Mouse (Mus musculus) intestine, embryonic 16.5 days (tissue): ENCODE results near the gene Sik3. TPM values are rescaled to one million over a fixed set of nuclear protein-coding genes. Genes with fewer than 3 reads are reported as not detected.

ENCODE experiments used
- ATAC-seq: fragments of 200-750 bp; cut with Nextera tagmentation; 2 replicates; pipeline ENCODE4 v1.8.0; 2017; ENCODE audit warnings: moderate TSS enrichment, moderate library complexity
- H3K27ac ChIP-seq: fragments of 300-500 bp; sonication (generic); 2 replicates; pipeline ENCODE4 v1.5.1; 2014; ENCODE audit warnings: mild to moderate bottlenecking, low read length
- H3K27me3 ChIP-seq: fragments of 300-500 bp; sonication (generic); replicated peaks from 2 replicates; pipeline ENCODE4 v1.6.1; 2014; ENCODE audit warnings: low read length, control low read depth, mixed read lengths; ENCODE audit not compliant: control insufficient read depth, insufficient read depth
- H3K36me3 ChIP-seq: fragments of 300-500 bp; sonication (generic); 2 replicates; pipeline ENCODE4 v1.6.1; 2014; ENCODE audit warnings: low read length, control low read depth; ENCODE audit not compliant: control insufficient read depth, insufficient read depth
- H3K4me1 ChIP-seq: fragments of 300-500 bp; sonication (generic); 2 replicates; pipeline ENCODE4 v1.6.1; 2014; ENCODE audit warnings: low read length, control low read depth, mixed read lengths; ENCODE audit not compliant: control insufficient read depth, insufficient read depth
- H3K4me2 ChIP-seq: fragments of 300-500 bp; sonication (generic); 2 replicates; pipeline ENCODE4 v1.6.1; 2014; ENCODE audit warnings: low read depth, low read length, control low read depth
- H3K4me3 ChIP-seq: fragments of 300-500 bp; sonication (generic); 2 replicates; pipeline ENCODE4 v1.5.1; 2014; ENCODE audit warnings: mild to moderate bottlenecking, low read length
- H3K9ac ChIP-seq: fragments of 300-500 bp; sonication (generic); 2 replicates; pipeline ENCODE4 v1.6.1; 2014; ENCODE audit warnings: low read depth, low read length
- H3K9me3 ChIP-seq: fragments of 300-500 bp; sonication (generic); 2 replicates; pipeline ENCODE4 v1.6.1; 2016; ENCODE audit warnings: low read length, control low read depth; ENCODE audit not compliant: control insufficient read depth
- WGBS: fragments of 180-500 bp; shearing (Covaris S2); extraction: QIAGEN DNeasy Blood & Tissue Kit; methylation state at CpG from one replicate; pipeline ENCODE4 v1.1.7; 2014; 5-methylcytosine and 5-hydroxymethylcytosine counted together
- polyA plus RNA-seq: library from polyadenylated mRNA; unstranded; fragments of >200 nt; fragmentation: Nextera tagmentation; extraction: Ambion mirVana; gene quantifications from 2 replicates; pipeline ENCODE4 v1.2.1, GENCODE M21; 2015

The Sik3 gene
- polyA plus RNA-seq, 1 experiment from 2014 or later, result 5.2 TPM

DNA sequence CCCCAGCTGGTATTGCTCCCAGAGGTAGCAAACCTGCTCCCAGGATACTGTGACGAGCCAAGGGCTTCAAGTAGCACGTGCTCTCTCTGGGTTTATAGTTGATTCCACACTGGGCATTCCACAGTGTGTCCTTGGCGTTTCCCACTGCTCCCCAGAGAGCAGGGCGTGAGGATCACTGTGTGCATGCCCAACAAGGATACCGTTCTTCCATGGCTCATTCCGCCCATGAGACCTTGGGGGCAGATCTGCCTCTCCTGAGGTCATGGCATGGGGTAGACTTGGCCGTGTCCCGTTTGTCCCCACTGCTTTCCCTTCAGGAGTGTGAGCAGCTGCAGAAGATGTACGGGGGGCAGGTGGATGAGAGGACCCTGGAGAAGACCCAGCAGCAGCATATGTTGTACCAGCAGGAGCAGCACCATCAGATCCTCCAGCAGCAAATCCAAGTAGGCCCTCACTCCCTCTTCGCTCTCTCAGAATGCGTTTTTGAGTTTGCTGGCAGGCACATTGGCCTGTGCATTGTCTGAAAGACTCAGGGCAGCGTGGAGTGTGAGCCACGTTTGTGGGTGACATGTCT lies 195.9 kb downstream of the Sik3 start:
- Histone ChIP-seq H3K9ac (no peak overlapping the region), H3K4me2 (no peak overlapping the region), H3K9me3 (no peaks in the 10 kb centered on the region), H3K4me1 (peaks cover 17% of the 10 kb centered on the region), H3K27ac (no peak overlapping the region), H3K4me3 (no peak overlapping the region), H3K36me3 (peaks cover 14% of the 10 kb centered on the region), H3K27me3 (no peaks in the 10 kb centered on the region)
- 84% methylated on average over 13 of the region's 13 CpGs for WGBS
- no peak for ATAC-seq

DNA sequence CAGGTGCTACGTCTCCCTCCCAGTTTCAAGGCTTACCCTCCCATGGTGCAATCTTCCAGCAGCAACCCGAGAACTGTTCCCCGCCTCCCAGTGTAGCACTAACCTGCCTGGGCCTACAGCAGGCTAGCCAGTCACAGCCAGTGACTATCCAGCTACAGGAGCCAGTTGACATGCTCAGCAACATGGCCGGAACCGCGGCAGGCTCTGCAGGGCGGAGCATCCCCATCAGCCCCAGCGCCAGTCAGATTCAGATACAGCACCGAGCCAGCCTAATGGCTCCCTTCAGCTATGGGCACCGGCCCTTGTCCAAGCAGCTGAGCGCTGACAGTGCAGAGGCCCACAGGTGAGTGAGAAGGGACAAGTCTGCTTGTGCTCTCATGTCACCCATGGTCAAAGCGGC lies 197.9 kb downstream of the Sik3 start:
- ATAC-seq, result no peak
- Histone ChIP-seq H3K9me3 (no peaks in the 10 kb centered on the region), H3K27ac (no peak overlapping the region), H3K36me3 (peaks cover 10% of the 10 kb centered on the region), H3K4me2 (no peak overlapping the region), H3K27me3 (no peaks in the 10 kb centered on the region), H3K4me1 (peaks cover 23% of the 10 kb centered on the region), H3K9ac (no peak overlapping the region), H3K4me3 (no peak overlapping the region)
- WGBS, result 91% methylated on average over 12 of the region's 12 CpGs

DNA sequence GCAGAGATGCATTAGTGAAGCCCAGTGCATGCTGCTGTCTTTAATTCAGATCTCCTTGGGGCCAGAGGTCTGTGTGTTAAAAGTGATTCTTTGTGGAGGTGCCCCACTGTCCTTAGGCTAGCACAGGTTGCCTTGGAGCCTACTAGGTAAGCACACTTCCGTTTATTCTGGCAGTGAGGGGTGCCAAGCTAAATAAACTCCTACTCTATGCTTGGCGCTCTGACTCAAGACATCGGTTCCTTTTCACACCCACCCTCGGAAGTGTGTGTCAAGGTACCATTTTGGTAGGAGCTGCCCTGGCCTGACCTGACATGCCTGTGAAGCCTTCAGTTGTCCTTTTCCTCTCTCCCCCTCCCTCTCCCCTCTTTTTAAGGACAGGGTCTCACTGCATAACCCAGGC lies 201.7 kb downstream of the Sik3 start:
- no peak overlapping the region for H3K4me2 ChIP-seq
- no peak overlapping the region for H3K4me3 ChIP-seq
- peaks cover 10% of the 10 kb centered on the region for H3K36me3 ChIP-seq
- H3K4me1 ChIP-seq, result peaks cover 15% of the 10 kb centered on the region
- no peaks in the 10 kb centered on the region for H3K27me3 ChIP-seq
- 80% methylated on average over 4 of the region's 4 CpGs for WGBS
- H3K9me3 ChIP-seq, result no peaks in the 10 kb centered on the region
- no peak for ATAC-seq
- no peak overlapping the region for H3K27ac ChIP-seq
- no peak overlapping the region; the same call in 1 of the 2 replicates for H3K9ac ChIP-seq

- no peak for ATAC-seq
- H3K4me3 ChIP-seq, result no peak overlapping the region
- H3K27ac ChIP-seq, result peak overlapping the region; percentile 57; the same call in 1 of the 2 replicates
- H3K9me3 ChIP-seq, result no peaks in the 10 kb centered on the region
- WGBS, result 84% methylated on average over 10 of the region's 10 CpGs
- H3K27me3 ChIP-seq, result no peaks in the 10 kb centered on the region
- no peak overlapping the region for H3K9ac ChIP-seq
- peaks cover 10% of the 10 kb centered on the region for H3K36me3 ChIP-seq
- H3K4me2 ChIP-seq, result no peak overlapping the region
- H3K4me1 ChIP-seq, result peaks cover 15% of the 10 kb centered on the region
These were observed 202.3 kb downstream of the Sik3 start for GRCm38 (mm10) chr9:46214946-46215337.

DNA sequence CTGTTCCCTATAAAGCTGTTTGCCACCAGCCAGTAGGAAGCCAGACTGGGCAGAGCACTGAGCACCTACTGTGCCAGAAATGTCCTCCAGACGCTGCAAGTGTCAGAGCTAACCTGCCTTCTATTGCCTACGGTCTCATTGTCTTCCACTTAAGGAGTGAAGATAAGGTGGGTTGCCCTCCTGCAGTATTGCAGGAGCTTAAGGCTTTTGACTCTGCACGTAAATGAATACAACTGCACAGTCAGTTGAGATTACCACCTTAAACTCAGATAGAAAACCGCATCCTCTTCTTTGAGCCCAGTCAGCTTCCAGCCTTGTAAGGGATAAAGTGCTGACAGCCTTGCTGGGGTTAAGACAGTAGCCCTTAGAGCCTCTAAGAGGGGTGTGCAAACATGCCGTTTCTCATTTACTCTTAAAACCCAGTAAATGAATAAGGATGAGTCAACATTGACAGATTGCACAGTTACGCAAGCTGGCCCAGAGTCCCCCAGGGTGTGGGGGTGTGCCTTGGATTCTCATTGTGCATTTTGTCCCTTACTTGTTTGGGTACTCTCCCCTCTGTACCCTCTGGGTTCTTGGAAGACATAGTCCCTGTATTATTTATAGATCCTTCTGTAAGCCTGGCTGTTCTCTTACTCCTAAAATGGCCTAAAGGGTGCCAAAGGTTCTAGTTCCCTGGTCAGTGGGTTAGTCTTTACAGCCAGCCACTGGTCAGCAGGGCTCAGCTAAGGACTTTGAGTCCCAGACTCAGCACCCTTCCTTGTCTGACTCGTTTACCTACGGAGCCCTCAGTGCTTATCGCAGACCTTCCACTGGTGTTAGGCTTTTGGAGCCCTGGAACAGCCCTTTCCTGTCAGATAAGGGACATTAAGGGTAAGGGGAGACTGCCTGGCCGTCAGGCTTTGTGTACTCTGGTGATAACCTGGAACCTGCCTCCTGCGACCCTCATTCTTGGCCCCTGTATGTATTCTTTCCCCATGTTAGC lies 203.0 kb downstream of the Sik3 start:
- peak overlapping the region; percentile 57 for H3K27ac ChIP-seq
- no peak overlapping the region for H3K4me2 ChIP-seq
- H3K27me3 ChIP-seq, result no peaks in the 10 kb centered on the region
- H3K36me3 ChIP-seq, result peaks cover 8% of the 10 kb centered on the region
- H3K9me3 ChIP-seq, result no peaks in the 10 kb centered on the region
- 54% methylated on average over 11 of the region's 11 CpGs for WGBS
- peaks cover 15% of the 10 kb centered on the region for H3K4me1 ChIP-seq
- no peak overlapping the region for H3K4me3 ChIP-seq
- ATAC-seq, result peak; percentile 65
- H3K9ac ChIP-seq, result 0 out of 2 replicates have a peak overlapping the region, but pooled peaks have one; percentile 1

GRCm38 (mm10) chr9:46216744-46217470 lies 204.3 kb downstream of the Sik3 start:
- Histone ChIP-seq H3K9ac (no peak overlapping the region), H3K4me2 (no peak overlapping the region), H3K27ac (no peak overlapping the region), H3K4me3 (no peak overlapping the region), H3K36me3 (peaks cover 11% of the 10 kb centered on the region), H3K9me3 (no peaks in the 10 kb centered on the region), H3K4me1 (peaks cover 15% of the 10 kb centered on the region), H3K27me3 (no peaks in the 10 kb centered on the region)
- WGBS, result 89% methylated on average over 13 of the region's 13 CpGs
- no peak for ATAC-seq

GRCm38 (mm10) chr9:46218176-46218575 lies 205.6 kb downstream of the Sik3 start:
- 84% methylated on average over 9 of the region's 9 CpGs for WGBS
- peaks cover 16% of the 10 kb centered on the region for H3K4me1 ChIP-seq

GRCm38 (mm10) chr9:46223090-46223489 lies 210.5 kb downstream of the Sik3 start:
- Histone ChIP-seq H3K9ac (0 out of 2 replicates have a peak overlapping the region, but pooled peaks have one; percentile 15), H3K4me2 (no peak overlapping the region), H3K9me3 (no peaks in the 10 kb centered on the region), H3K27me3 (no peaks in the 10 kb centered on the region), H3K27ac (peak overlapping the region; percentile 70), H3K4me1 (peaks cover 10% of the 10 kb centered on the region; the same call in 1 of the 2 replicates), H3K4me3 (no peak overlapping the region), H3K36me3 (0 out of 2 replicates have a peak, but pooled peaks cover 6% of the 10 kb centered on the region)
- 90% methylated on average over 6 of the region's 6 CpGs for WGBS
- no peak for ATAC-seq

More at GRCm38 (mm10) chr9:46218176-46218575, 205.6 kb downstream of the Sik3 start:
- no peak overlapping the region for H3K27ac ChIP-seq
- no peaks in the 10 kb centered on the region for H3K27me3 ChIP-seq
- no peak for ATAC-seq
- H3K9ac ChIP-seq, result no peak overlapping the region
- H3K36me3 ChIP-seq, result 0 out of 2 replicates have a peak, but pooled peaks cover 6% of the 10 kb centered on the region
- H3K9me3 ChIP-seq, result no peaks in the 10 kb centered on the region
- H3K4me3 ChIP-seq, result no peak overlapping the region
- H3K4me2 ChIP-seq, result no peak overlapping the region

DNA sequence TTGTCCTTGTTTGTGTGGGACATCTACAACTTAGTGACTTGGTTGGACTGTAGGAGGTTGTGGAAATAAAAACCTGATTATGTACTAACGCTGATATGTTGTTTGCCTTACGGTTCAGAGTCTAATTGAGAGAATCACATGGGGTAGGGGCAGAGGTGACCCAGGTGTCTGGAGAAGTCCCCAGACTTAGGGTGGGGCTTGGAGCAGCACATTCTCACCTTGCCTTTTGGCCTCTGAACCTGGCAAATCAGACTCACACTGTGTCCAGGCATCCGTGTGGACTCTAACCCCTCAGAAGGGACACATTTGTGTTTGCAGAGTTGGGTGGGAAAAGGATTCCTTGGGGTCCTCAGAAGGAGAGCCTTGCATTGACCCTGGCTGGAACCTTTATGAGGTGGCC lies 211.5 kb downstream of the Sik3 start:
- 0 out of 2 replicates have a peak, but pooled peaks cover 6% of the 10 kb centered on the region for H3K36me3 ChIP-seq
- peaks cover 10% of the 10 kb centered on the region; the same call in 1 of the 2 replicates for H3K4me1 ChIP-seq
- ATAC-seq, result peak; percentile 78
- 57% methylated on average over 3 of the region's 3 CpGs for WGBS
- H3K4me2 ChIP-seq, result no peak overlapping the region
- no peaks in the 10 kb centered on the region for H3K27me3 ChIP-seq
- H3K27ac ChIP-seq, result peak overlapping the region; percentile 84
- 0 out of 2 replicates have a peak overlapping the region, but pooled peaks have one; percentile 39 for H3K9ac ChIP-seq
- H3K9me3 ChIP-seq, result no peaks in the 10 kb centered on the region
- H3K4me3 ChIP-seq, result no peak overlapping the region
